Mouse (Mus musculus) megakaryocyte, embryonic 14.5 days (primary cell): ENCODE data around the gene Krcc1.

Experiments used
- FLI1 ChIP-seq: IDR thresholded peaks from 2 replicates; pipeline ENCODE4 v1.6.1; 2012; ENCODE audit warnings: low read length, inconsistent platforms, mixed read lengths
- GATA1 ChIP-seq: IDR thresholded peaks from 3 replicates; pipeline ENCODE4 v1.6.1; 2012; ENCODE audit warnings: mixed read lengths, low read length, inconsistent platforms, borderline replicate concordance

DNA sequence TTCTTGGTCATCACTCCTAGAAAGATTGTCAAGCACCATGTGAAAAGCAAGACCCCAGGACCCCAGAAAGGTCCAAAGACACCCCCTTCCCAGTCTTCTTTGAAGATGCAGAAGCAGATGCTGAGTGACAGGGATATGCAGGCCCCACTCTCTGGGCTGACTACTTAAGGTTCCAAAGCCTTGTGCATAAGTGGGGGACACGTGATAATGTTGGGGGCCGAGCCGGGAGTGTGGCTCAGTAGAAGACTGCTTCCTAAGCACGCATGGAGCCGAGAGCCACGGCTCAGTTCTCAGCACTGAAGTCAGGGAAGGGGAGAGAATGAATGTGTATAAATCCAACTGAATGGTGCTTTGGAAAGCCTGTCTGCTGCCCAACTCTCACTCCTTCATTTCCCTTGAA is 44.9 kb upstream of the Krcc1 start:
- no peak for TF ChIP-seq GATA1
- TF ChIP-seq FLI1 = no peak
